Mouse (Mus musculus) B cell, adult 67 days (primary cell): Measurements from ENCODE around the gene Capza2. TPM values are rescaled to one million over a fixed set of nuclear protein-coding genes. Genes with fewer than 3 reads are reported as not detected.

Experiments used
- total RNA-seq, 2 experiments: library from RNA; stranded (reverse); gene quantifications; 4 replicates each; pipeline ENCODE4 v1.2.4; 2023

Capza2 gene
- 100 to 1,000 TPM; 157 to 172 TPM for total RNA-seq

GRCm38 (mm10) chr6:17635615-17636284 lies at the start of gene Capza2:
Capza2 (plus strand) TSS chr6:17636234.

DNA sequence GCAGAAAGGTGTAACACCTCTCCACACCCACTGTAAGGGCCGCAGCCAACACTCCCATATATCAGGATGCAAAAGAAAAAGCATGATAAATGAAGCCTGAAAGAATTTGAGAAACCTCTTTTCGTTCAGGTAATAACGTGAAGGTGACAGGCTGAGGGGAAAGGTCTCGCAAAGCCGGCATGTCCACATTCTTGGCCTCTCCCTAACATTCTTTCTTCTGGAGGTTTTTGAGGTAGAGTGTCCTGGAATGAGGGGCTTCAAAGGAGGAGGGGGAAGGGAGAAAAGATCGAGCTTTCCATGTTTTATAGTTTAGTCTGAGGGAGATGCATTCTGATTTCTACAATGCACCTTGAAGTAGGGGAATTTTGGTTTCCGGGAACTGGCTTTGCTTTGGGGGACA lies 56.6 kb downstream of the Capza2 start, which contains the start of gene St7:
TSS of gene St7 (plus strand) at position 287 of the 400 bp plus-strand sequence.

Other genes with a start within 250 kb of the Capza2 start
- gene Met, start 172.4 kb upstream of the Capza2 start, total RNA-seq = not detected
- 1 to 10 TPM; 6.6 to 8.4 TPM for gene St7, start 56.7 kb downstream of the Capza2 start, total RNA-seq